Mouse (Mus musculus): Measurements from ENCODE around the gene Vwa7. TPM values are rescaled to one million over a fixed set of nuclear protein-coding genes. Genes with fewer than 3 reads are reported as not detected.
A peak's percentile ranks its signal among the peaks of the same experiment; 100 is the strongest.
"Not testable (repeated sequence)": the region's sequence is repeated elsewhere in the genome, so short reads cannot be mapped to it uniquely, and the experiment has no call there.

Vwa7 gene
- polyA plus RNA-seq (2015; fragmentation: Nextera tagmentation; extraction: Ambion mirVana): 0.14 and 0.28 TPM in 2 replicates

DNA sequence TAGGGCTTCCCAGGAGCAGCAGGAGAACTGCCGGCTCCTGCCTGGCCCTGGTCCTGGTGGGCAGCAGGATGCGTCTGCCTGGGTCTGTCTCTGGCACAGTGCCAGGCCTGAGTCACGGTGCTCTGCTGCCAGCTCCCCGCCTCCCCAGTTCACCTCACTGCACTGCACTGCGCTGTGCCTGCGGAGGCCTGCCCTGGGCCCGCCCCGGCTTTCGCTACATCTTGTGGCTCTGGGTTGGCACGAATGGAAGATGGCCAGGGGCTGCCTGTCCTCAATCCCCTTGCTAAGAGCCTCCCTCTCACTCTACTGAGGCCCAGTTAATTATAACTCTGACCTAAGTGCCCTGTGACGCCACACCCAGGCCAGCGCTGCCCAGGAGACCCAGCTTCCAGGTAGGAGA is at the start of gene Vwa7:
Gene Vwa7, plus strand, starts transcription at position 204 of the 400 bp plus-strand sequence.
- peak; percentile 61 for ATAC-seq (replicated peaks)
- Histone ChIP-seq H3K9me3 (no peaks in the 10 kb centered on the region), H3K4me3 (no peak within 1 kb of the TSS), H3K27me3 (no peaks in the 10 kb centered on the region), H3K9ac (replicated peaks) (no peak within 1 kb of the TSS), H3K27ac (replicated peaks) (no peak within 1 kb of the TSS), H3K36me3 (peaks cover 52% of the 10 kb centered on the region), H3K4me1 (peaks cover 7% of the 10 kb centered on the region), H3K4me2 (replicated peaks) (no peak within 1 kb of the TSS)
- WGBS: 44% methylated on average over 12 of the region's 12 CpGs

DNA sequence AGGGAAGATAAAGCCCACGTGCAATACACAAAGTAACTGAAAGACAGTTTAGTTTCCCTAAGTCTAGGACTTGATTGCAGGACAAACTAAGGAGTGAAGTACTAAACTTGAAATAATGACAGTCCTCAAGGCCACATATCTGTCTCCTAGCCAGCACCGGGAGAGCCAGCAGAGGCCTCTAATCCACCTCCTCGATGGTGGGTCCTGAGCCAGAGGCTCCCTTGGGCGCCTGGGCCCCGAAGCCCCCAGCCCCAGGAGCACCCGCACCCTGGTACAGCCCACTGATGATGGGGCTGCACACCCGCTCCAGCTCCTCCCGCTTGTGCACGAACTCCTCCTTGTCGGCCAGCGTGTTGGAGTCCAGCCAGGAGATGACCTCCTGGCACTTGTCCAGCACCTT is 46.6 kb upstream of the Vwa7 start, which contains the start of gene Gm20481:
Gene Gm20481, plus strand, starts transcription at position 91 of the 400 bp plus-strand sequence.
- WGBS: 73% methylated on average over 7 of the region's 11 CpGs
- H3K27me3 ChIP-seq: peaks cover 23% of the 10 kb centered on the region; the same call in 1 of the 2 replicates

DNA sequence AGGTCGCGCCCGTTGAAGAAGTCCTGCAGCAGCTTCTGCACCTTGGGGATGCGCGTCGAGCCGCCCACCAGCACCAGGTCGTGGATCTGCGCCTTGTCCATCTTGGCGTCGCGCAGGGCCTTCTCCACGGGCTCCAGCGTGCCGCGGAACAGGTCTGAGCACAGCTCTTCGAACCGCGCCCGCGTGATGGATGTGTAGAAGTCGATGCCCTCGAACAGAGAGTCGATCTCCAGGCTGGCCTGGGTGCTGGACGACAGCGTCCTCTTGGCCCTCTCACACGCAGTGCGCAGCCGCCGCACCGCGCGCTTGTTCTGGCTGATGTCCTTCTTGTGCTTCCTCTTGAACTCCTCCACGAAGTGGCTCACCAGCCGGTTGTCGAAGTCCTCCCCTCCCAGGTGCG is 45.5 kb upstream of the Vwa7 start:
- peaks cover 23% of the 10 kb centered on the region; the same call in 1 of the 2 replicates for H3K27me3 ChIP-seq
- not testable (repeated sequence) for H3K36me3 ChIP-seq; H3K4me1 ChIP-seq; H3K9ac ChIP-seq (replicated peaks); H3K4me2 ChIP-seq (replicated peaks); H3K9me3 ChIP-seq; H3K27ac ChIP-seq (replicated peaks); H3K4me3 ChIP-seq; ATAC-seq (replicated peaks)
- 42% methylated on average over 23 of the region's 37 CpGs for WGBS

More for the DNA sequence above, 46.6 kb upstream of the Vwa7 start, which contains the start of gene Gm20481:
- H3K9me3 ChIP-seq; H3K27ac ChIP-seq (replicated peaks); H3K4me3 ChIP-seq; H3K9ac ChIP-seq (replicated peaks); H3K36me3 ChIP-seq; H3K4me2 ChIP-seq (replicated peaks); H3K4me1 ChIP-seq; ATAC-seq (replicated peaks): not testable (repeated sequence)

DNA sequence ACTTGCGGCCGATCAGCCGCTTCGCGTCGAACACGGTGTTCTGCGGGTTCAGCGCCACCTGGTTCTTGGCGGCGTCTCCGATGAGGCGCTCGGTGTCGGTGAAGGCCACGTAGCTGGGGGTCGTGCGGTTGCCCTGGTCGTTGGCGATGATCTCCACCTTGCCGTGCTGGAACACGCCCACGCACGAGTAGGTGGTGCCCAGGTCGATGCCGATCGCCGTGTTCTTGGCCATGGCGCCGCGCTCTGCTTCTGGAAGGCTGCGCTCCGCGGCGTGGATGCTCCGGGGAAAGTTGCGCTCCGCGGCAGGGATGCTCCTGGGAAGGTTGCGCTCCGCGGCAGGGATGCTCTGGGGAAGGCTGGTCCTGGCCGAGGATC is 44.7 kb upstream of the Vwa7 start:
- Histone ChIP-seq H3K4me2 (replicated peaks) (peak overlapping the region; percentile 83), H3K4me3 (peak overlapping the region; percentile 44), H3K9ac (replicated peaks) (0 out of 2 replicates have a peak overlapping the region, but pooled peaks have one; percentile 30), H3K27me3 (peaks cover 23% of the 10 kb centered on the region; the same call in 1 of the 2 replicates)
- H3K9me3 ChIP-seq; H3K36me3 ChIP-seq; H3K27ac ChIP-seq (replicated peaks); H3K4me1 ChIP-seq; ATAC-seq (replicated peaks): not testable (repeated sequence)
- 0% methylated on average over 31 of the region's 43 CpGs for WGBS

DNA sequence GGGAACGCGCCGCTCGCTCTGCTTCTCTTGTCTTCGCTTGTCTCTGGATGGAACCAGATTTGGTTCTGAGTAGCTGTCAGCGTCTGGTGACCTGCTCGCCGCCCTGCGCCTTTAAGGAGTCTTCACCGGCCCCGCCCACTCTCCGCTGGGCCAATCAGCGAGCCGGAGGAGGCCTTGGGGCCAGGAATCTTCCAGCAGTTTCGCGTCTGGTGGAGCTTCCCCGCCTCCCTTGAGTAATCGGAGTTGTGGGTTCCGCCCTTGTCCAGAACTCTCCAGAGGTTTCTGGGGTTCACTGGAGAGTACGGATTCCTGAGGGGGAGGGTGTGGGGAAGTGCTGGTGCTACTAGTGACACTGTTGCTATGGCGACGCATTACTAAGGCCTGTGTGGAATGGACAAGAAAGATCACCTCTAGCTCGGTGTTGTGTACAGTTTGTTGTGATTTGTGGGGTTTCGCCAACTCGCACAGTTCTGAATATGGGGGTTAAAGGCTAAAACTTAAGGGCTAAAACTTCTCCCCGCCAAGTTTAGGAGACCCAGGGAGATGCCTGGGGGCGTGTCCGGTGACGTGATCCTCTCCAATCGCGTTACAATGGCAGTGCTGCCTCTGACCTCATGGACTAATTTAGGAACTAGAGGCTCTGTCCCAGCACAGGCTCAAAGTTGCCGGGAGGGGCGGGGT is 44.2 kb upstream of the Vwa7 start, which contains the start of the genes Hspa1a and Hspa1l:
Gene Hspa1a, minus strand, starts transcription at position 88 of the 681 bp plus-strand sequence.
Gene Hspa1l, plus strand, starts transcription at position 635 of the 681 bp plus-strand sequence.
- Histone ChIP-seq H3K4me2 (replicated peaks) (peak within 1 kb of the TSS; percentile 83), H3K27me3 (peaks cover 23% of the 10 kb centered on the region; the same call in 1 of the 2 replicates), H3K4me3 (peak within 1 kb of the TSS; percentile 44), H3K9ac (replicated peaks) (0 out of 2 replicates have a peak within 1 kb of the TSS, but pooled peaks have one; percentile 30)
- under 1% methylated on average over 30 of the region's 33 CpGs for WGBS
- not testable (repeated sequence) for H3K27ac ChIP-seq (replicated peaks); H3K36me3 ChIP-seq; H3K4me1 ChIP-seq; H3K9me3 ChIP-seq
- ATAC-seq (replicated peaks): peak; percentile 92

DNA sequence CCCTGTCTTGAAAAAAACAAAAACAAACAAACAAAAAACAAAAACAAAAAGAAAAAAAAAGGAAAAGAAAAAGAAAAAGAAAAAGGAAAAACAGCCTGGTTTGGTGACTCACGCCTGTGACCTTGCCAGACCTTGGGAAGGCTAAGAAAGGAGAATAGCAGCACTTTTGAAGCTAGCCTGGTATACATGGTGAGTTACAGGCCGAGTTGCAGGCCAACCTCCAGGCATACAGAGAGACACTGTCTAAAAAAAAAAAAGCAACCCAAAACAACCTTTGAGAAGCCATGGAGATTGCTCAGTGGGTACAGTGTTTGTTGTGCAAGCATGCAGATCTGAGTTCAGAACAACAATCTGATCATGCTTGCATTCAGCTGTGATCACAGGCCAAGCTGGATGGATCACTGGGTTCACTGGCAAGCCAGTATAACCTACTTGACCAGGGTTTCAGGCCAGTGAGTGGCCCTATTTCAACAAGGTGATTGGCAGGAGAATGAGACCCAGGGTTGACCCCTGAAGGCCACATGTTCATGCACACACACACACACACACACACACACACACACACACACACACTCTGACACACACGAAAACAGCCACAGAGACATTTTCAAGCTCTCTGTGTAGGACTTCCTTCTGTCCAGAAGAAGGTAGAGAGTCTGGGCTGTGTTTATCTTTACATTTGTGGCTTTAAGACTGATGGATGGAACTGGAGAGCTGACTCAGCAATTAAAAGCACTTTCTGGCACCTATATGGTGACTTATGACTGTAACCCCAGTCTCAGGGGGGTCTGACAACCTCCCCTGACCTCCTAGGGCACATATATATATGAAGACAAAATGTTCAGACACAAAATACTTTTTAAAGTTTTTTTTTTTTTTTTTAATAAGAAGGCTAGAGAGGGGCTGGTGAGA is 40.5 kb upstream of the Vwa7 start:
- WGBS: 90% methylated on average over 3 of the region's 3 CpGs

DNA sequence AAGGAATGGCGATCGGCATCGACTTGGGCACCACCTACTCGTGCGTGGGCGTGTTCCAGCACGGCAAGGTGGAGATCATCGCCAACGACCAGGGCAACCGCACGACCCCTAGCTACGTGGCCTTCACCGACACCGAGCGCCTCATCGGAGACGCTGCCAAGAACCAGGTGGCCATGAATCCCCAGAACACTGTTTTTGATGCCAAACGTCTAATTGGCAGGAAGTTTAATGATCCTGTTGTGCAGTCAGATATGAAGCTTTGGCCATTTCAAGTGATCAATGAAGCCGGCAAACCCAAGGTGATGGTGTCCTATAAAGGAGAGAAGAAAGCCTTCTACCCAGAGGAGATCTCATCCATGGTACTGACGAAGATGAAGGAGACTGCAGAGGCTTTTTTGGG is 39.4 kb upstream of the Vwa7 start:
- Histone ChIP-seq H3K36me3 (no peaks in the 10 kb centered on the region), H3K27me3 (no peaks in the 10 kb centered on the region), H3K9ac (replicated peaks) (no peak overlapping the region), H3K4me2 (replicated peaks) (no peak overlapping the region), H3K4me1 (peaks cover 20% of the 10 kb centered on the region), H3K27ac (replicated peaks) (no peak overlapping the region), H3K4me3 (no peak overlapping the region), H3K9me3 (no peaks in the 10 kb centered on the region)
- 94% methylated on average over 20 of the region's 20 CpGs for WGBS
- no peak for ATAC-seq (replicated peaks)

More for the DNA sequence above, 40.5 kb upstream of the Vwa7 start:
- no peak for ATAC-seq (replicated peaks)
- no peak overlapping the region for H3K4me3 ChIP-seq
- H3K4me2 ChIP-seq (replicated peaks): no peak overlapping the region
- no peak overlapping the region for H3K27ac ChIP-seq (replicated peaks)
- H3K4me1 ChIP-seq: peaks cover 14% of the 10 kb centered on the region
- H3K9me3 ChIP-seq: no peaks in the 10 kb centered on the region
- H3K9ac ChIP-seq (replicated peaks): no peak overlapping the region
- H3K36me3 ChIP-seq: no peaks in the 10 kb centered on the region
- H3K27me3 ChIP-seq: no peaks in the 10 kb centered on the region

DNA sequence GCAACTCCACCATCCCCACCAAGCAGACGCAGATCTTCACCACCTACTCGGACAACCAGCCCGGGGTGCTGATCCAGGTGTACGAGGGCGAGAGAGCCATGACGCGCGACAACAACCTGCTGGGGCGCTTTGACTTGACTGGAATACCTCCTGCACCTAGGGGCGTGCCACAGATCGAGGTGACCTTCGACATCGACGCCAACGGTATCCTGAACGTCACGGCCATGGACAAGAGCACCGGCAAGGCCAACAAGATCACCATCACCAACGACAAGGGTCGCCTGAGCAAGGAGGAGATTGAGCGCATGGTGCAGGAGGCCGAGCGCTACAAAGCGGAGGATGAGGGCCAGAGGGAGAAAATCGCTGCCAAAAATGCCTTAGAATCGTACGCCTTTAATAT is 38.1 kb upstream of the Vwa7 start:
- no peaks in the 10 kb centered on the region for H3K36me3 ChIP-seq
- no peaks in the 10 kb centered on the region for H3K9me3 ChIP-seq
- ATAC-seq (replicated peaks): no peak
- 90% methylated on average over 27 of the region's 27 CpGs for WGBS
- H3K4me1 ChIP-seq: peaks cover 24% of the 10 kb centered on the region
- no peak overlapping the region for H3K4me2 ChIP-seq (replicated peaks)
- H3K4me3 ChIP-seq: no peak overlapping the region
- H3K27ac ChIP-seq (replicated peaks): no peak overlapping the region
- H3K27me3 ChIP-seq: no peaks in the 10 kb centered on the region
- no peak overlapping the region for H3K9ac ChIP-seq (replicated peaks)

DNA sequence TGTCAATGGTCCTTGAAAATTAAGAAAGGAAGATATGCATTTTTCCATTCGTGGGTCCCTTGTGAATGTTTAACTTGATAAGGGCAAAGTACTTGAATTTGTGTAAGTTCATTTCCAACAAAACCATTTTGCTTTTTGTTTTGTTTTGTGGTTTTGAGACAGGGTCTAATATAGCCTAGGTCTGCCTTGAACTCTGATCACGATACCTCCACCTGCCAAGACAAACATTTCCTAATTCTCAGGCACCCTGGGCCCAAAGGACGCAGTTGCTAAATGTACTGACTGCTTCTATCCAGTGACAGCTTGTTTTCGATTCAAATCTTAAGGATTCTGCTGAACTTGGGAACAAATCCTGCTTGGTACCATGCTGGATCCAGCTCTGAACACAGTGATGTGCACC is 36.7 kb upstream of the Vwa7 start:
- Histone ChIP-seq H3K4me1 (peaks cover 24% of the 10 kb centered on the region), H3K9ac (replicated peaks) (no peak overlapping the region)
- no peak for ATAC-seq (replicated peaks)

DNA sequence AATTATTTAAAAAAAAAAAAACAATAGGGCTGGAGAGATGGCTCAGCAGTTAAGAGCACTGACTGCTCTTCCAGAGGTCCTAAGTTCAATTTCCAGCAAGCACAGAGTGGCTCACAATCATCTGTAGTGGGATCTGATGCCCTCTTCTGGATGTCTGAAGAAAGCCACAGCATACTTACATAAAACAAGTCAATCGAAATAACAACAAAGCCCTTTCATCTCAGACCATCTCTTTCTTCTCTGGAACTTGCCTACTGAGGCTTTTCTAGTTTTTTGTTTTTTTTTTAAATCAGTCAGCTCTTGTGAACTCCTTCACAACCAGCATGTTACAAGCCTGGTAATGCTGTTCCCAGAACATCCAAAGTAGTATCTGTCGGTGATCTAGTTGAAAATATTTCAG is 35.7 kb upstream of the Vwa7 start:
- Histone ChIP-seq H3K27me3 (no peaks in the 10 kb centered on the region), H3K4me3 (peak overlapping the region; percentile 94), H3K9me3 (no peaks in the 10 kb centered on the region), H3K36me3 (peaks cover 8% of the 10 kb centered on the region), H3K27ac (replicated peaks) (peak overlapping the region; percentile 99; the same call in 1 of the 2 replicates), H3K4me2 (replicated peaks) (peak overlapping the region; percentile 79), H3K4me1 (peaks cover 24% of the 10 kb centered on the region), H3K9ac (replicated peaks) (peak overlapping the region; percentile 96)
- ATAC-seq (replicated peaks): no peak
- WGBS: 15% methylated on average over 2 of the region's 2 CpGs

More for the DNA sequence above, 36.7 kb upstream of the Vwa7 start:
- Histone ChIP-seq H3K4me3 (no peak overlapping the region), H3K36me3 (no peaks in the 10 kb centered on the region), H3K27ac (replicated peaks) (no peak overlapping the region), H3K4me2 (replicated peaks) (no peak overlapping the region), H3K27me3 (no peaks in the 10 kb centered on the region), H3K9me3 (no peaks in the 10 kb centered on the region)
- WGBS: 92% methylated on average over 4 of the region's 4 CpGs

DNA sequence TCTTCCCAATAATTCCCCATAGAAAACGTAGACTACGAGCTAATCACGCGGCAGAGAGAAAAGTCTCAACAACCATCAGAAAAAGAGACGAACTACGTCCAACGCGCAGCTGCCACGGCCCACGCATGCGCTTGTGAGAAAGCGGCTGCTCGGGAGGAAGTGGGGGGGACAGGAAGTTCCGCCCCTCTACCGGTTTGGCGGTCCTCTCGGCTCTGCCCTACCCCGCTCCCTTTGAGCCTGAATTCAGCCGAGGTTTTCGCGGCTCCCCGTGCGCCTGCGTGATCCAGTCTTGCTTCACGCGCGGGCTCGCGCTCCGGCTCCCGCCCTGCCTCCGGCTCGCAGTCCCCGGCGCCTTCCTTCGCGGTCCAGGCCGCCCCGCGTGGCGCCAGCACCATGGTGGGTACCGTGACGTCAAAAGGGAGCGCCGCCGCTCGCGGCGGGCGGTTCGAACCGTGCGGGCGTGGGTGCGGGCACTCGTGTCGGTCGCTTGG is 34.6 kb upstream of the Vwa7 start, which contains the start of gene Lsm2:
Gene Lsm2, plus strand, starts transcription at position 173 of the 491 bp plus-strand sequence.
- H3K9ac ChIP-seq (replicated peaks): peak within 1 kb of the TSS; percentile 96
- peak within 1 kb of the TSS; percentile 94 for H3K4me3 ChIP-seq
- peaks cover 24% of the 10 kb centered on the region for H3K4me1 ChIP-seq
- H3K27me3 ChIP-seq: no peaks in the 10 kb centered on the region
- peak within 1 kb of the TSS; percentile 79 for H3K4me2 ChIP-seq (replicated peaks)
- WGBS: 1% methylated on average over 58 of the region's 58 CpGs
- peaks cover 18% of the 10 kb centered on the region for H3K36me3 ChIP-seq
- H3K9me3 ChIP-seq: no peaks in the 10 kb centered on the region
- peak within 1 kb of the TSS; percentile 99 for H3K27ac ChIP-seq (replicated peaks)
- ATAC-seq (replicated peaks): peak; percentile 97
